Mouse (Mus musculus) embryonic facial prominence, embryonic 14.5 days (tissue): ENCODE data around the gene Farp2. TPM values are rescaled to one million over a fixed set of nuclear protein-coding genes. Genes with fewer than 3 reads are reported as not detected.

Source experiments
- ATAC-seq: fragments of 200-750 bp; cut with Nextera tagmentation; 2 replicates; pipeline ENCODE4 v1.8.0; 2017; ENCODE audit warnings: low read depth, moderate number of reproducible peaks, moderate TSS enrichment
- DNase-seq: peaks from one replicate; pipeline ENCODE4 v3.0.0-alpha.2; 2015; ENCODE audit warnings: low spot score
- H3K27ac ChIP-seq: fragments of 300-500 bp; sonication (generic); replicated peaks from 2 replicates; pipeline ENCODE4 v1.5.1; 2014; ENCODE audit warnings: low read depth, mild to moderate bottlenecking, low read length, moderate library complexity
- H3K27me3 ChIP-seq: fragments of 300-500 bp; sonication (generic); replicated peaks from 2 replicates; pipeline ENCODE4 v1.6.1; 2014; ENCODE audit warnings: low read length; ENCODE audit not compliant: control insufficient read depth, insufficient read depth
- H3K36me3 ChIP-seq: fragments of 300-500 bp; sonication (generic); 2 replicates; pipeline ENCODE4 v1.6.1; 2014; ENCODE audit warnings: low read length, mixed read lengths; ENCODE audit not compliant: control insufficient read depth, insufficient read depth
- H3K4me1 ChIP-seq: fragments of 300-500 bp; sonication (generic); 2 replicates; pipeline ENCODE4 v1.6.1; 2014; ENCODE audit warnings: antibody characterized with exemption, low read length; ENCODE audit not compliant: control insufficient read depth, insufficient read depth
- H3K4me2 ChIP-seq: fragments of 300-500 bp; sonication (generic); 2 replicates; pipeline ENCODE4 v1.6.1; 2014; ENCODE audit warnings: low read depth, mild to moderate bottlenecking, low read length, moderate library complexity, mixed read lengths
- H3K4me3 ChIP-seq: fragments of 300-500 bp; sonication (generic); 2 replicates; pipeline ENCODE4 v1.5.1; 2014; ENCODE audit warnings: low read depth, mild to moderate bottlenecking, low read length
- H3K9ac ChIP-seq: fragments of 300-500 bp; sonication (generic); 2 replicates; pipeline ENCODE4 v1.6.1; 2014; ENCODE audit warnings: low read depth, mild to moderate bottlenecking, low read length, moderate library complexity, mixed read lengths
- H3K9me3 ChIP-seq: fragments of 300-500 bp; sonication (generic); 2 replicates; pipeline ENCODE4 v1.6.1; 2016; ENCODE audit warnings: low read length; ENCODE audit not compliant: control insufficient read depth
- WGBS: fragments of 180-500 bp; shearing (Covaris S2); extraction: QIAGEN DNeasy Blood & Tissue Kit; methylation state at CpG from one replicate; pipeline ENCODE4 v1.1.7; 2014; 5-methylcytosine and 5-hydroxymethylcytosine counted together
- polyA plus RNA-seq: library from polyadenylated mRNA; unstranded; fragments of >200 nt; fragmentation: Nextera tagmentation; extraction: Ambion mirVana; gene quantifications from 2 replicates; pipeline ENCODE4 v1.2.1, GENCODE M21; 2014

Gene Farp2
- polyA plus RNA-seq, 1 experiment from 2014 or later: 12.6 TPM

- Histone ChIP-seq H3K9me3 (no peaks in the 10 kb centered on the region), H3K27ac (no peak overlapping the region), H3K36me3 (peaks cover 34% of the 10 kb centered on the region), H3K27me3 (no peaks in the 10 kb centered on the region), H3K4me2 (no peak overlapping the region), H3K4me1 (peaks cover 9% of the 10 kb centered on the region), H3K4me3 (no peak overlapping the region), H3K9ac (no peak overlapping the region)
- ATAC-seq: no peak
- DNase-seq: no peak
- 86% methylated on average over 3 of the region's 3 CpGs for WGBS
These were observed 120.8 kb downstream of the Farp2 start for GRCm38 (mm10) chr1:93632723-93633122.

- WGBS: 4% methylated on average over 6 of the region's 6 CpGs
- peak overlapping the region; percentile 92 for H3K9ac ChIP-seq
- peak overlapping the region; percentile 88 for H3K27ac ChIP-seq
- peaks cover 19% of the 10 kb centered on the region for H3K36me3 ChIP-seq
- ATAC-seq (no peak), DNase-seq (peak; percentile 73)
- H3K4me2 ChIP-seq: peak overlapping the region; percentile 87
- H3K9me3 ChIP-seq: no peaks in the 10 kb centered on the region
- H3K27me3 ChIP-seq: no peaks in the 10 kb centered on the region
- H3K4me3 ChIP-seq: peak overlapping the region; percentile 97
- H3K4me1 ChIP-seq: peaks cover 9% of the 10 kb centered on the region
These were observed 122.6 kb downstream of the Farp2 start for GRCm38 (mm10) chr1:93634481-93634891.

- Histone ChIP-seq H3K36me3 (peaks cover 19% of the 10 kb centered on the region), H3K4me1 (peaks cover 9% of the 10 kb centered on the region), H3K4me2 (peak overlapping the region; percentile 87), H3K9me3 (no peaks in the 10 kb centered on the region), H3K27ac (peak overlapping the region; percentile 88), H3K9ac (peak overlapping the region; percentile 92), H3K27me3 (no peaks in the 10 kb centered on the region), H3K4me3 (peak overlapping the region; percentile 97)
- WGBS: 0% methylated on average over 21 of the region's 58 CpGs
- DNase-seq: peak; percentile 12
- ATAC-seq: peak; percentile 5
These were observed 123.3 kb downstream of the Farp2 start for GRCm38 (mm10) chr1:93635091-93635579.

DNA sequence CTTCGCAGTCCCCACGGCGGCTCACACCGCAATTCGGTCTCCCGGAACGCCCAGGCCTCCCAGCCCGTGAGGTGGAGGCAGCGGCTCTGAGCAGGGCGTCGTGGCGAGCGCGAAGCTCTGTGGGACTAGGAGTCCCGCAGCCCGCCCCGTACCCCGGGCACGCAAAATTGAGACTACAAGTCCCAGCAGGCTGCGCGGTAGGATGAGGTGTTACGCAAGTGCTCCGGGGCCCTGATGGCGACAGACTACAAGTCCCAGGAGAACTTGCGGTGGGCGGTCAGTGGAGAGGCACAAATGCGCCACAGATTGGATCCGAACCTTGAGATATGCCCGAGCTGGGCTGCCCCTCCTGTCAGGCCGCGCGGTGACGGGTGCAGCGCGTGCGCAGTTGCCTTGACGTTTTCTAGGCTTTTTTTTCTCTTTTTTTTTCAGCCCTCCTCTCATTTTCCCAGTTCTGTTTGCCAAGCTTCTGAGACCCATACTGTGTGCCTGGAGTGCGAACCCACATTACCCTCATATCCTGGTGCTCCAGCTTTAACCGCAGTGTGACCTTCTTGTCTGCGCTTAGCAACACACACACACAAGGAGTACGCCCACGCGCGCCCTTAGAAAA is 123.8 kb downstream of the Farp2 start:
- peaks cover 13% of the 10 kb centered on the region for H3K36me3 ChIP-seq
- peak overlapping the region; percentile 97 for H3K4me3 ChIP-seq
- DNase-seq: peak; percentile 100
- H3K4me1 ChIP-seq: peaks cover 9% of the 10 kb centered on the region
- peak overlapping the region; percentile 92 for H3K9ac ChIP-seq
- H3K27ac ChIP-seq: peak overlapping the region; percentile 88
- ATAC-seq: peak; percentile 99
- WGBS: 1% methylated on average over 35 of the region's 44 CpGs
- H3K9me3 ChIP-seq: no peaks in the 10 kb centered on the region
- H3K4me2 ChIP-seq: peak overlapping the region; percentile 87
- no peaks in the 10 kb centered on the region for H3K27me3 ChIP-seq

DNA sequence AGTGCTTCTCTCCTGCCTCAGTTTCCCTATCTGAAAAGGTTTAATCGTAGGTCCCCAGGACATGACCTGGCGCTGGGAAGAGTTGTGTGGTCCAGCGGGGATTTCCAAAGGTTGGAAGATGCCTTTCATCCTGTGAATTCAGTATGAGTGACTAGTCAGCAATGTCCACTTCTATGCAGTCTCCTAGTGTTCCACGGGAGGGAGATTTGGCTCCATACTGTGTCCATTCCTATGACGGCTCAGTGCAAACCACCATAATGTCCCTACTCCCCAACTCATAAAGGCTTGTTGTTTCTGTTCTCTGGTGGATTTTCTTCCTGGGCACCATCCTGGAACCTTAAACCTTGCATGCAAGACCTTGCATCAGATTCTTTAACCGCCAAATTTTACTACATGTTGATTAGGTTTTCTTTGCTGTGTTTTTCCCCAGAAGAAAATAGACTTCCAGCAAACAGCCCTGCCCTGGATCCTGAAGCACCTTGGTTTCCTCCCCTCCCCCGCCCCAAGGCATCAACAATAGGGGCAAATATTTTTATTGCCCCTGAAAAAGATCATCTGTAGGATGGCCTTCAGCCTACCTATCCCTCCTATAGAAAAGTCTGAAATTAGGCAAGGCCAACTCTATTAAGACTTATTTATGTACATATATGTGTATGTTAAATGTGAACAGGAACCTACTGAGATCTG is 124.5 kb downstream of the Farp2 start:
- 0 out of 2 replicates have a peak, but pooled peaks have one; percentile 14 for ATAC-seq
- 32% methylated on average over 7 of the region's 7 CpGs for WGBS
- peaks cover 9% of the 10 kb centered on the region for H3K4me1 ChIP-seq

GRCm38 (mm10) chr1:93641978-93642377 is 130.1 kb downstream of the Farp2 start:
- DNase-seq (no peak), ATAC-seq (no peak)
- no peak overlapping the region for H3K4me2 ChIP-seq
- no peak overlapping the region for H3K4me3 ChIP-seq
- H3K9me3 ChIP-seq: no peaks in the 10 kb centered on the region
- H3K36me3 ChIP-seq: no peaks in the 10 kb centered on the region
- no peak overlapping the region for H3K27ac ChIP-seq
- 87% methylated on average over 2 of the region's 2 CpGs for WGBS
- H3K27me3 ChIP-seq: no peaks in the 10 kb centered on the region
- H3K9ac ChIP-seq: no peak overlapping the region
- no peaks in the 10 kb centered on the region for H3K4me1 ChIP-seq

More for the DNA sequence above, 124.5 kb downstream of the Farp2 start:
- Histone ChIP-seq H3K36me3 (peaks cover 11% of the 10 kb centered on the region; the same call in 1 of the 2 replicates), H3K27ac (peak overlapping the region; percentile 74), H3K9me3 (no peaks in the 10 kb centered on the region), H3K27me3 (no peaks in the 10 kb centered on the region), H3K4me2 (peak overlapping the region; percentile 71), H3K4me3 (peak overlapping the region; percentile 97), H3K9ac (peak overlapping the region; percentile 63)
- peak; percentile 46 for DNase-seq

GRCm38 (mm10) chr1:93642692-93643091 is 130.8 kb downstream of the Farp2 start:
- Histone ChIP-seq H3K4me1 (no peaks in the 10 kb centered on the region), H3K9ac (no peak overlapping the region), H3K36me3 (no peaks in the 10 kb centered on the region), H3K27ac (no peak overlapping the region), H3K4me3 (no peak overlapping the region), H3K27me3 (no peaks in the 10 kb centered on the region), H3K9me3 (no peaks in the 10 kb centered on the region), H3K4me2 (no peak overlapping the region)
- DNase-seq (no peak), ATAC-seq (no peak)
- WGBS: 89% methylated on average over 2 of the region's 2 CpGs

DNA sequence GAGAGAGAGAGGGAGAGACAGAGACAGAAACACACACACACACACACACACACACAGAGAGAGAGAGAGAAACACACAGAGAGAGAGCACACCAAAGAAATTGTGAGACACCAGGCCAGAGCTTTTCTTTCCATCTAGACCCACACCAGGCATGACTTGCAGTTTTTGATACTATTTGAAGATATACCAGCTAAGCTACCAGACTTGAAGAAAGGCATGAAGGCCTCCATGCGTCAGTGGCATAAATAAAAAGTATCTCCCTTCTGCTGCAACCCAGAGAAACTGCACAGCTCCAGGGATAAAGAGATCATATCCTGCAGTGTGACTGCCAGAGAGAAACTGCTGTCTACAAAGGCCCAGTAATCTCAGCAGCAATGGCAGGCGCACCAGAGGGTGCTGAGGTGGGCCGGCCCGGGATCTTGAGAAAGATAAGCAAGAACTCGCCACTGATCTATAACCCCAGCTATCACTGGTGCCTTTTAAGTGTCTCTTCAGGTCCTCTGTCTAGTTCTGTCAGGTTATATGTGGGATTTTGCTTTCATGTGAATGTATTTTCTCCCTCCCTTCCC is 137.8 kb downstream of the Farp2 start:
- WGBS: 74% methylated on average over 5 of the region's 5 CpGs
- no peak overlapping the region for H3K27ac ChIP-seq
- no peak for ATAC-seq
- no peak overlapping the region for H3K4me3 ChIP-seq
- no peak overlapping the region for H3K4me2 ChIP-seq
- no peaks in the 10 kb centered on the region for H3K36me3 ChIP-seq
- H3K9me3 ChIP-seq: no peaks in the 10 kb centered on the region
- no peaks in the 10 kb centered on the region for H3K27me3 ChIP-seq
- no peaks in the 10 kb centered on the region for H3K4me1 ChIP-seq
- H3K9ac ChIP-seq: no peak overlapping the region
- no peak for DNase-seq
